Mouse (Mus musculus): ENCODE results near the gene Lrrc30. TPM values are rescaled to one million over a fixed set of nuclear protein-coding genes. Genes with fewer than 3 reads are reported as not detected.

The Lrrc30 gene
- polyA plus RNA-seq, 1 experiment, result not detected

- Histone ChIP-seq H3K9me3 (ENCODE audit: control insufficient read depth, low read length) (peaks cover 6% of the 10 kb centered on the region), H3K27me3 (ENCODE audit: control insufficient read depth) (no peaks in the 10 kb centered on the region), H3K4me3 (replicated peaks) (no peak overlapping the region), H3K36me3 (ENCODE audit: control insufficient read depth) (no peaks in the 10 kb centered on the region), H3K4me1 (ENCODE audit: control insufficient read depth) (no peaks in the 10 kb centered on the region)
- TF ChIP-seq TAL1 (IDR thresholded peaks at IDR 0.05; ENCODE audit: low read length), result no peak
- TF ChIP-seq GATA1 (IDR thresholded peaks at IDR 0.05; ENCODE audit: low read length), result no peak
Observed at GRCm38 (mm10) chr17:67636951-67637350, 4.4 kb upstream of the Lrrc30 start.

- no peaks in the 10 kb centered on the region for H3K27me3 ChIP-seq (ENCODE audit: control insufficient read depth)
- no peaks in the 10 kb centered on the region for H3K4me1 ChIP-seq (ENCODE audit: control insufficient read depth)
- no peaks in the 10 kb centered on the region for H3K36me3 ChIP-seq (ENCODE audit: control insufficient read depth)
- H3K9me3 ChIP-seq (ENCODE audit: control insufficient read depth, low read length), result peaks cover 12% of the 10 kb centered on the region
- no peak overlapping the region for H3K4me3 ChIP-seq (replicated peaks)
- TF ChIP-seq TAL1 (IDR thresholded peaks at IDR 0.05; ENCODE audit: low read length) (no peak), GATA1 (IDR thresholded peaks at IDR 0.05; ENCODE audit: low read length) (no peak)
Observed at GRCm38 (mm10) chr17:67636304-67636703, 3.8 kb upstream of the Lrrc30 start.

GRCm38 (mm10) chr17:67629746-67630145, 2.8 kb downstream of the Lrrc30 start:
- no peaks in the 10 kb centered on the region for H3K4me1 ChIP-seq (ENCODE audit: control insufficient read depth)
- no peaks in the 10 kb centered on the region for H3K27me3 ChIP-seq (ENCODE audit: control insufficient read depth)
- peaks cover 19% of the 10 kb centered on the region for H3K9me3 ChIP-seq (ENCODE audit: control insufficient read depth, low read length)
- TF ChIP-seq TAL1 (IDR thresholded peaks at IDR 0.05; ENCODE audit: low read length) (no peak), GATA1 (IDR thresholded peaks at IDR 0.05; ENCODE audit: low read length) (no peak)
- no peaks in the 10 kb centered on the region for H3K36me3 ChIP-seq (ENCODE audit: control insufficient read depth)
- H3K4me3 ChIP-seq (replicated peaks), result no peak overlapping the region

- no peak for TF ChIP-seq TAL1 (IDR thresholded peaks at IDR 0.05; ENCODE audit: low read length)
- no peak for TF ChIP-seq GATA1 (IDR thresholded peaks at IDR 0.05; ENCODE audit: low read length)
- no peaks in the 10 kb centered on the region for H3K36me3 ChIP-seq (ENCODE audit: control insufficient read depth)
- H3K4me1 ChIP-seq (ENCODE audit: control insufficient read depth), result no peaks in the 10 kb centered on the region
- H3K4me3 ChIP-seq (replicated peaks), result no peak overlapping the region
- peaks cover 19% of the 10 kb centered on the region for H3K9me3 ChIP-seq (ENCODE audit: control insufficient read depth, low read length)
- no peaks in the 10 kb centered on the region for H3K27me3 ChIP-seq (ENCODE audit: control insufficient read depth)
Observed at GRCm38 (mm10) chr17:67629211-67629657, 3.3 kb downstream of the Lrrc30 start.

- Histone ChIP-seq H3K36me3 (ENCODE audit: control insufficient read depth) (no peaks in the 10 kb centered on the region), H3K27me3 (ENCODE audit: control insufficient read depth) (no peaks in the 10 kb centered on the region), H3K4me1 (ENCODE audit: control insufficient read depth) (no peaks in the 10 kb centered on the region), H3K9me3 (ENCODE audit: control insufficient read depth, low read length) (peaks cover 19% of the 10 kb centered on the region), H3K4me3 (replicated peaks) (no peak overlapping the region)
- TF ChIP-seq GATA1 (IDR thresholded peaks at IDR 0.05; ENCODE audit: low read length) (no peak), TAL1 (IDR thresholded peaks at IDR 0.05; ENCODE audit: low read length) (no peak)
Observed at GRCm38 (mm10) chr17:67628475-67628874, 4.0 kb downstream of the Lrrc30 start.

GRCm38 (mm10) chr17:67625431-67625830, 7.1 kb downstream of the Lrrc30 start:
- H3K36me3 ChIP-seq (ENCODE audit: control insufficient read depth), result no peaks in the 10 kb centered on the region
- H3K4me3 ChIP-seq (replicated peaks), result no peak overlapping the region
- H3K4me1 ChIP-seq (ENCODE audit: control insufficient read depth), result no peaks in the 10 kb centered on the region
- peaks cover 8% of the 10 kb centered on the region; the same call in 1 of the 2 replicates for H3K9me3 ChIP-seq (ENCODE audit: control insufficient read depth, low read length)
- H3K27me3 ChIP-seq (ENCODE audit: control insufficient read depth), result no peaks in the 10 kb centered on the region
- TF ChIP-seq GATA1 (IDR thresholded peaks at IDR 0.05; ENCODE audit: low read length) (no peak), TAL1 (IDR thresholded peaks at IDR 0.05; ENCODE audit: low read length) (no peak)

GRCm38 (mm10) chr17:67619001-67619400, 13.5 kb downstream of the Lrrc30 start:
- Histone ChIP-seq H3K4me1 (ENCODE audit: control insufficient read depth) (no peaks in the 10 kb centered on the region), H3K9me3 (ENCODE audit: control insufficient read depth, low read length) (peaks cover 9% of the 10 kb centered on the region; the same call in 1 of the 2 replicates), H3K4me3 (replicated peaks) (no peak overlapping the region), H3K36me3 (ENCODE audit: control insufficient read depth) (no peaks in the 10 kb centered on the region), H3K27me3 (ENCODE audit: control insufficient read depth) (no peaks in the 10 kb centered on the region)
- TF ChIP-seq TAL1 (IDR thresholded peaks at IDR 0.05; ENCODE audit: low read length), result no peak
- TF ChIP-seq GATA1 (IDR thresholded peaks at IDR 0.05; ENCODE audit: low read length), result no peak

GRCm38 (mm10) chr17:67614381-67614780, 18.1 kb downstream of the Lrrc30 start:
- Histone ChIP-seq H3K27me3 (ENCODE audit: control insufficient read depth) (no peaks in the 10 kb centered on the region), H3K9me3 (ENCODE audit: control insufficient read depth, low read length) (peaks cover 17% of the 10 kb centered on the region), H3K4me1 (ENCODE audit: control insufficient read depth) (no peaks in the 10 kb centered on the region), H3K36me3 (ENCODE audit: control insufficient read depth) (no peaks in the 10 kb centered on the region), H3K4me3 (replicated peaks) (no peak overlapping the region)
- no peak for TF ChIP-seq GATA1 (IDR thresholded peaks at IDR 0.05; ENCODE audit: low read length)
- TF ChIP-seq TAL1 (IDR thresholded peaks at IDR 0.05; ENCODE audit: low read length), result no peak

- Histone ChIP-seq H3K4me3 (replicated peaks) (no peak overlapping the region), H3K4me1 (ENCODE audit: control insufficient read depth) (no peaks in the 10 kb centered on the region), H3K36me3 (ENCODE audit: control insufficient read depth) (no peaks in the 10 kb centered on the region), H3K9me3 (ENCODE audit: control insufficient read depth, low read length) (peaks cover 20% of the 10 kb centered on the region), H3K27me3 (ENCODE audit: control insufficient read depth) (no peaks in the 10 kb centered on the region)
- no peak for TF ChIP-seq TAL1 (IDR thresholded peaks at IDR 0.05; ENCODE audit: low read length)
- no peak for TF ChIP-seq GATA1 (IDR thresholded peaks at IDR 0.05; ENCODE audit: low read length)
Observed at GRCm38 (mm10) chr17:67612576-67612975, 19.9 kb downstream of the Lrrc30 start.

- peaks cover 24% of the 10 kb centered on the region for H3K9me3 ChIP-seq (ENCODE audit: control insufficient read depth, low read length)
Observed at GRCm38 (mm10) chr17:67612151-67612550, 20.4 kb downstream of the Lrrc30 start.

More at GRCm38 (mm10) chr17:67612151-67612550, 20.4 kb downstream of the Lrrc30 start:
- TF ChIP-seq TAL1 (IDR thresholded peaks at IDR 0.05; ENCODE audit: low read length) (no peak), GATA1 (IDR thresholded peaks at IDR 0.05; ENCODE audit: low read length) (no peak)
- no peaks in the 10 kb centered on the region for H3K27me3 ChIP-seq (ENCODE audit: control insufficient read depth)
- no peak overlapping the region for H3K4me3 ChIP-seq (replicated peaks)
- no peaks in the 10 kb centered on the region for H3K4me1 ChIP-seq (ENCODE audit: control insufficient read depth)
- no peaks in the 10 kb centered on the region for H3K36me3 ChIP-seq (ENCODE audit: control insufficient read depth)

All from erythroblast, embryonic 14.5 days (primary cell).